Mouse (Mus musculus) left cerebral cortex, postnatal 4 days (tissue): ENCODE measurements around the gene Acsf3. TPM values are rescaled to one million over a fixed set of nuclear protein-coding genes. Genes with fewer than 3 reads are reported as not detected.

ENCODE experiments used
- DNase-seq: peaks from one replicate; pipeline ENCODE4 v3.0.0-alpha.2; 2022
- intact Hi-C: fragments of 180-260 bp; cut with DNase I; formaldehyde crosslinking; loops from one replicate; pipeline ENCODE4 v1.15.1; 2025
- total RNA-seq, 2 experiments: library from RNA; stranded (reverse); gene quantifications; 2 replicates each; pipeline ENCODE4 v1.2.3; 2021

The Acsf3 gene
- total RNA-seq, 2 experiments from 2014 or later, result 17.4 to 17.8 TPM

- peak; percentile 71 for DNase-seq
- intact Hi-C loops, result no loop called here
Measured at GRCm38 (mm10) chr8:122806956-122807538, 31.8 kb downstream of the Acsf3 start.

- intact Hi-C loops, result no loop called here
- DNase-seq, result peak; percentile 53
Measured at GRCm38 (mm10) chr8:122807907-122808306, 32.6 kb downstream of the Acsf3 start.

- intact Hi-C loops, result no loop called here
- DNase-seq, result peak; percentile 60
Measured at GRCm38 (mm10) chr8:122810376-122810775, 35.1 kb downstream of the Acsf3 start.

- DNase-seq, result no peak
- intact Hi-C loops, result no loop called here
Measured at GRCm38 (mm10) chr8:122811870-122812494, 36.7 kb downstream of the Acsf3 start.

- no peak for DNase-seq
- intact Hi-C loops, result no loop called here
Measured at GRCm38 (mm10) chr8:122812610-122813250, 37.4 kb downstream of the Acsf3 start.

- intact Hi-C loops, result no loop called here
- peak; percentile 75 for DNase-seq
Measured at GRCm38 (mm10) chr8:122814608-122815007, 39.3 kb downstream of the Acsf3 start.

- intact Hi-C loops, result no loop called here
- no peak for DNase-seq
Measured at GRCm38 (mm10) chr8:122816965-122817364, 41.7 kb downstream of the Acsf3 start.

- DNase-seq, result no peak
- intact Hi-C loops, result no loop called here
Measured at GRCm38 (mm10) chr8:122817724-122818496, 42.6 kb downstream of the Acsf3 start.

- DNase-seq, result no peak
- intact Hi-C loops, result loop anchor here (5.0 to 10.0 kb wide), 2 partner anchors 145 to 182 kb away; no protein-coding TSS in a partner anchor
Measured at GRCm38 (mm10) chr8:122819776-122820175, 44.5 kb downstream of the Acsf3 start.

- peak; percentile 72 for DNase-seq
Measured at GRCm38 (mm10) chr8:122824571-122824970, 49.3 kb downstream of the Acsf3 start.

GRCm38 (mm10) chr8:122824986-122825385 is 49.7 kb downstream of the Acsf3 start:
- intact Hi-C loops, result loop anchor here (5.0 to 10.0 kb wide), 2 partner anchors 150 to 188 kb away; no protein-coding TSS in a partner anchor
- DNase-seq, result no peak

More at GRCm38 (mm10) chr8:122824571-122824970, 49.3 kb downstream of the Acsf3 start:
- intact Hi-C loops, result loop anchor here (5.0 to 10.0 kb wide), 2 partner anchors 150 to 187 kb away; no protein-coding TSS in a partner anchor

GRCm38 (mm10) chr8:122825408-122825807 is 50.1 kb downstream of the Acsf3 start:
- DNase-seq, result no peak
- intact Hi-C loops, result loop anchor here (10.0 kb wide), 1 partner anchor 151 kb away; no protein-coding TSS in a partner anchor

- no peak for DNase-seq
- intact Hi-C loops, result loop anchor here (2.0 to 10.0 kb wide), 2 partner anchors 155 to 329 kb away; no protein-coding TSS in a partner anchor
Measured at GRCm38 (mm10) chr8:122829396-122829795, 54.1 kb downstream of the Acsf3 start.

- DNase-seq, result peak; percentile 95
- intact Hi-C loops, result loop anchor here (5.0 kb wide), 1 partner anchor 213 kb away; no protein-coding TSS in a partner anchor
Measured at GRCm38 (mm10) chr8:122830349-122831061, 55.2 kb downstream of the Acsf3 start.

GRCm38 (mm10) chr8:122834416-122834815 is 59.1 kb downstream of the Acsf3 start:
- DNase-seq, result no peak
- intact Hi-C loops, result loop anchor here (5.0 kb wide), 1 partner anchor 217 kb away; no protein-coding TSS in a partner anchor

- intact Hi-C loops, result loop anchor here (5.0 kb wide), 1 partner anchor 218 kb away; no protein-coding TSS in a partner anchor
- peak; percentile 82 for DNase-seq
Measured at GRCm38 (mm10) chr8:122834971-122835370, 59.7 kb downstream of the Acsf3 start.

- intact Hi-C loops, result no loop called here
- DNase-seq, result no peak
Measured at GRCm38 (mm10) chr8:122836199-122836598, 60.9 kb downstream of the Acsf3 start.

GRCm38 (mm10) chr8:122836696-122837095 is 61.4 kb downstream of the Acsf3 start:
- intact Hi-C loops, result no loop called here
- no peak for DNase-seq

GRCm38 (mm10) chr8:122844161-122844560 is 68.9 kb downstream of the Acsf3 start:
- intact Hi-C loops, result no loop called here
- no peak for DNase-seq

GRCm38 (mm10) chr8:122845662-122846061 is 70.4 kb downstream of the Acsf3 start:
- intact Hi-C loops, result no loop called here

More at GRCm38 (mm10) chr8:122845662-122846061, 70.4 kb downstream of the Acsf3 start:
- peak; percentile 59 for DNase-seq
